Mouse (Mus musculus) myocyte (in vitro differentiated cells): ENCODE measurements around the gene Aph1b. TPM values are rescaled to one million over a fixed set of nuclear protein-coding genes. Genes with fewer than 3 reads are reported as not detected.
"Not testable (repeated sequence)": the region's sequence is repeated elsewhere in the genome, so short reads cannot be mapped to it uniquely, and the experiment has no call there.

Experiments used
- H3K27me3 ChIP-seq: one replicate; pipeline ENCODE4 v1.6.1; 2011; ENCODE audit not compliant: control insufficient read depth, insufficient read depth, insufficient read length
- H3K36me3 ChIP-seq: one replicate; pipeline ENCODE4 v1.6.1; 2011; ENCODE audit not compliant: control insufficient read depth, insufficient read depth
- H3K4me2 ChIP-seq: one replicate; pipeline ENCODE4 v1.6.1; 2011; ENCODE audit warnings: low read depth, control low read depth
- H3K4me3 ChIP-seq: one replicate; pipeline ENCODE4 v1.5.1; 2011; ENCODE audit warnings: mild to moderate bottlenecking, control low read depth, moderate library complexity
- H3K79me2 ChIP-seq: one replicate; pipeline ENCODE4 v1.6.1; 2011; ENCODE audit not compliant: control insufficient read depth, insufficient read depth
- H3ac ChIP-seq: one replicate; pipeline ENCODE4 v1.6.1; 2011; ENCODE audit not compliant: control insufficient read depth, insufficient read length
- CEBPB ChIP-seq: IDR thresholded peaks from 2 replicates; pipeline ENCODE4 v1.6.1; 2011; ENCODE audit warnings: mild to moderate bottlenecking, moderate library complexity; ENCODE audit not compliant: poor library complexity, insufficient read depth, severe bottlenecking
- E2F4 ChIP-seq: IDR thresholded peaks from one replicate; pipeline ENCODE4 v1.6.1; 2011; ENCODE audit warnings: mild to moderate bottlenecking, control low read depth, moderate library complexity; ENCODE audit not compliant: insufficient read depth
- MAX ChIP-seq: IDR thresholded peaks from one replicate; pipeline ENCODE4 v1.6.1; 2011; ENCODE audit warnings: low read depth, mild to moderate bottlenecking, control low read depth
- MYOD1 ChIP-seq, 3 experiments: IDR thresholded peaks; one replicate each; pipeline ENCODE4 v1.6.1; 2011; ENCODE audit warnings: control low read depth in 2 of 3, low read depth in 2 of 3, mild to moderate bottlenecking in 2 of 3, moderate library complexity in 1 of 3; ENCODE audit not compliant: insufficient read length in 2 of 3, control insufficient read depth in 1 of 3
- MYOG ChIP-seq, 3 experiments: IDR thresholded peaks; one replicate each; pipeline ENCODE4 v1.6.1; 2011; ENCODE audit warnings: control low read depth in 2 of 3, low read depth in 2 of 3, mild to moderate bottlenecking in 2 of 3; ENCODE audit not compliant: insufficient read length in 2 of 3, control insufficient read depth in 1 of 3, insufficient read depth in 1 of 3
- POLR2A ChIP-seq: IDR thresholded peaks from one replicate; pipeline ENCODE4 v1.6.1; 2011; ENCODE audit warnings: low read depth, mild to moderate bottlenecking, control low read depth, moderate library complexity; ENCODE audit not compliant: insufficient read length
- POLR2AphosphoS2 ChIP-seq: IDR thresholded peaks from one replicate; pipeline ENCODE4 v1.6.1; 2011; ENCODE audit warnings: low read depth, control low read depth; ENCODE audit not compliant: insufficient read length
- REST ChIP-seq: IDR thresholded peaks from one replicate; pipeline ENCODE4 v1.6.1; 2011; ENCODE audit warnings: mild to moderate bottlenecking, control low read depth, moderate library complexity; ENCODE audit not compliant: insufficient read depth, insufficient read length
- SRF ChIP-seq: IDR thresholded peaks from one replicate; pipeline ENCODE4 v1.6.1; 2011; ENCODE audit warnings: low read depth; ENCODE audit not compliant: control insufficient read depth, insufficient read length
- TCF12 ChIP-seq: IDR thresholded peaks from one replicate; pipeline ENCODE4 v1.6.1; 2011; ENCODE audit warnings: mild to moderate bottlenecking, control low read depth; ENCODE audit not compliant: poor library complexity, insufficient read depth, severe bottlenecking
- TCF3 ChIP-seq: IDR thresholded peaks from one replicate; pipeline ENCODE4 v1.6.1; 2011; ENCODE audit warnings: low read depth, control low read depth; ENCODE audit not compliant: insufficient read length
- USF1 ChIP-seq: IDR thresholded peaks from one replicate; pipeline ENCODE4 v1.6.1; 2011; ENCODE audit warnings: low read depth, mild to moderate bottlenecking, control low read depth, moderate library complexity
- polyA plus RNA-seq: library from polyadenylated mRNA; unstranded; fragments of >200 nt; fragmentation: generic; extraction: Trizol; gene quantifications from one replicate; pipeline ENCODE4 v1.2.1, GENCODE M21; 2012; ENCODE audit warnings: missing spikeins

The Aph1b gene
- polyA plus RNA-seq, 1 experiment, result 2.5 TPM

DNA sequence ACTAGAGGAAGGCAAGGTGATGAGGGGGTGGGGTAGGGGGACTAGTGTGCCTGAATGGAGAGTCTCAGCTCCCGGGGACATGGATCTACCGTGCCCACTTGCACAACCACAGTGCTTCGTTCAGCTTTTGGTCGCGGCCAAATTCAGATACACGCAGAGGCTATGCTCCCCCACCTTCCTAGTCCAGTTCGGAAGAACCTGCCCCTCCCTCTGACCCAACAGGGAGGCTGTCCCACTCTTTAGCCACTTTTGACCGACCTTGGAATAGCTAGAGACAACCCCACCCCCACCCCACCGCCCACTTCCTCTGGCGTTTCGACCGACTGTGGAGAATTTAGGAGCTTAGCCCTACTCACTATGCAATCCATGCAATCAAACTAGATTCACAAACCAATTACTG is 6.7 kb upstream of the Aph1b start:
- Histone ChIP-seq H3K79me2 (no peaks in the 10 kb centered on the region), H3ac (no peak overlapping the region), H3K4me3 (no peak overlapping the region), H3K27me3 (no peaks in the 10 kb centered on the region), H3K4me2 (no peak overlapping the region), H3K36me3 (no peaks in the 10 kb centered on the region)
- TF ChIP-seq TCF3, result no peak
- no peak for TF ChIP-seq TCF12
- TF ChIP-seq USF1, result no peak
- no peak for TF ChIP-seq MYOD1 (IDR thresholded peaks at IDR 0.05; ENCODE audit: control insufficient read depth in 1 of 3, insufficient read length in 2 of 3, low read depth in 2 of 3)
- no peak for TF ChIP-seq CEBPB
- no peak for TF ChIP-seq MYOG (IDR thresholded peaks at IDR 0.05; ENCODE audit: control insufficient read depth in 1 of 3, insufficient read depth in 1 of 3, insufficient read length in 2 of 3, low read depth in 2 of 3)
- TF ChIP-seq POLR2A, result no peak
- no peak for TF ChIP-seq POLR2AphosphoS2
- no peak for TF ChIP-seq REST
- TF ChIP-seq MAX, result no peak
- TF ChIP-seq E2F4, result no peak
- no peak for TF ChIP-seq SRF

DNA sequence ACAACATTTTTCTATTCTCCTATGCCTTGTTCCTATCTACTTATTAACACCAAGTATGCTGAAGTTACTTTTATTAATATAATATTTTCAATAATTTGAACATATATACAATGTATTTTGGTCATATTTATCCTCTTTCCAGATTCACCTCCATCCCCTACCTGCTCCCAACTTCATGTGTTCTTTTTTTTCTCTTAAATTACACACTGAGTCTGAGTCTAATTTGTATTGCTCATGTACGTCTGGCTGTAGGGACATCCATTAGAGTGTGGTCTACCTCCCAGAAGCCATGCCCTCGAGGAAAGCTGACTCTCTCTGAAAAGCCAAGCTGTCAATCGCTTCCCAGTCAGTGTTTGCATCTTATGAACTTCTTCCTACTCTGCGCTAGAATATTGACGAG is 1.4 kb upstream of the Aph1b start, which contains the start of gene Gm10647:
Gene Gm10647 (plus strand): TSS at position 301 of the 400 bp plus-strand sequence.
- no peaks in the 10 kb centered on the region for H3K36me3 ChIP-seq
- H3ac ChIP-seq, result peak within 1 kb of the TSS; percentile 4
- H3K79me2 ChIP-seq, result no peaks in the 10 kb centered on the region
- no peaks in the 10 kb centered on the region for H3K27me3 ChIP-seq
- peak within 1 kb of the TSS; percentile 46 for H3K4me3 ChIP-seq
- peak within 1 kb of the TSS; percentile 67 for H3K4me2 ChIP-seq
- TF ChIP-seq MAX (no peak), REST (no peak), E2F4 (no peak), TCF3 (no peak), POLR2A (no peak), MYOD1 (IDR thresholded peaks at IDR 0.05; ENCODE audit: control insufficient read depth in 1 of 3, insufficient read length in 2 of 3, low read depth in 2 of 3) (no peak), USF1 (no peak), SRF (no peak), TCF12 (no peak), MYOG (IDR thresholded peaks at IDR 0.05; ENCODE audit: control insufficient read depth in 1 of 3, insufficient read depth in 1 of 3, insufficient read length in 2 of 3, low read depth in 2 of 3) (no peak), CEBPB (no peak), POLR2AphosphoS2 (no peak)

DNA sequence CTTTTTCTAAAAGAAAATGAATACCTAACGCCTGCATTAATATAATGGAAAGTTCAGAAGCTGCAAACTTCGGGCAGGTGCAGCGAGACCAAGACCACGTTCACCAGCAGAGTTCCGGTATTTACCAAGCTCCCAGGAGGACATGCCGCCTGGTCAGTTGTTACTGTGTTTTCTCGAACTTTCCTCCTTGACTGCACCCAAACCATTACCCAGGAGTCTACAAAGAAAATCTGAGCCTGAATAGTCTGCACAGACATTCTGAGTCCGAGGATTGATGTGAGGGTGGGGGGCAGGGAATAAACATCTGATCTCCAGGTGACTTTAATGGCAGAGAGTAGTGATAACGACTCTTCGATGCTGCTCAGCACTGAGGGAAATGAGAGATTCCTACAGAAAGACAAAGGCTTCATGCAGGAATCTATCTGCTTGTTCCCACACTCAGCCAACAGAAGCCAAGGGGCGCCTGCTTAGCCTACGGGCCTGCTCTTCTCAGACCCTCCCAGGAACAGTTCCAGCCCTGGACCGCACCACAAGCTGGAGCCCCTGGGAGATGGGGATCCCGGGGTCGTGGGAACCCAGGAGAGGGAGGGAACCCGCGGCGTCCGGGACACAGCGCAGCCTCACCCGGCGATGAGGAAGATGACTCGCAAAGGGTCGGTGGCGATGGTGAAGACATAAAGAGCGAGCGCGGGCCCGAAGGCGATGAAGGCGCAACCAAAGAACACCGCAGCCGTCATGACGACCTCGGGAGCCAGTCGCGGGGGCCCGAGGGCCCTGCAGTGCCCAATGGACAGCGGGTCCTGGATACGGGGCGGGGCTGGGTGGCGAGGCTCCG is 444 bp downstream of the Aph1b start:
- TF ChIP-seq POLR2A, result peak; percentile 52
- no peak for TF ChIP-seq TCF3
- Histone ChIP-seq H3K4me3 (peak overlapping the region; percentile 46), H3K36me3 (peaks cover 3% of the 10 kb centered on the region)

DNA sequence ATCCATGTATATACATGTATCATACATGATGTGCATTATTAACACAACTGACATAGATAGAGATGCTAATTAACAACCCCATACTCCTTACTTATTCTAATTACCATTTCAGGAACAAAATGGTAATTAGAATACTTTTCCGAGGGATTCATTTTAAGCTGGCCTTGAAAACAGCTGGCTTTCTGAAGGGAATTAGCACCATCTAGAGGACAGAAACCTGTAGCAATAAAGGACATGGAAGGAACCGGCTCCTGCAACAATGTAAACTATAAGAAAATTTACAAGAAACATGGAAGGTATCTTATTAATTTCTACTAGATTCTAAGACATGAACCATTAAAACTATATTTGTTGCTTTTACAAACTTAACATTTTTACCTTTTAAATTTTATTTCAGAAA is 7.5 kb downstream of the Aph1b start:
- no peak overlapping the region for H3ac ChIP-seq
- H3K4me2 ChIP-seq, result no peak overlapping the region
- H3K4me3 ChIP-seq, result no peak overlapping the region
- H3K36me3 ChIP-seq, result peaks cover 3% of the 10 kb centered on the region
- no peaks in the 10 kb centered on the region for H3K27me3 ChIP-seq
- TF ChIP-seq SRF (no peak), POLR2A (no peak), E2F4 (no peak), USF1 (no peak), REST (no peak), MYOD1 (IDR thresholded peaks at IDR 0.05; ENCODE audit: control insufficient read depth in 1 of 3, insufficient read length in 2 of 3, low read depth in 2 of 3) (no peak), MYOG (IDR thresholded peaks at IDR 0.05; ENCODE audit: control insufficient read depth in 1 of 3, insufficient read depth in 1 of 3, insufficient read length in 2 of 3, low read depth in 2 of 3) (no peak), MAX (no peak)
- H3K79me2 ChIP-seq, result no peaks in the 10 kb centered on the region

More for the DNA sequence above, 444 bp downstream of the Aph1b start:
- H3K79me2 ChIP-seq, result no peaks in the 10 kb centered on the region
- H3K27me3 ChIP-seq, result no peaks in the 10 kb centered on the region
- H3ac ChIP-seq, result peak overlapping the region; percentile 4
- peak overlapping the region; percentile 98 for H3K4me2 ChIP-seq

DNA sequence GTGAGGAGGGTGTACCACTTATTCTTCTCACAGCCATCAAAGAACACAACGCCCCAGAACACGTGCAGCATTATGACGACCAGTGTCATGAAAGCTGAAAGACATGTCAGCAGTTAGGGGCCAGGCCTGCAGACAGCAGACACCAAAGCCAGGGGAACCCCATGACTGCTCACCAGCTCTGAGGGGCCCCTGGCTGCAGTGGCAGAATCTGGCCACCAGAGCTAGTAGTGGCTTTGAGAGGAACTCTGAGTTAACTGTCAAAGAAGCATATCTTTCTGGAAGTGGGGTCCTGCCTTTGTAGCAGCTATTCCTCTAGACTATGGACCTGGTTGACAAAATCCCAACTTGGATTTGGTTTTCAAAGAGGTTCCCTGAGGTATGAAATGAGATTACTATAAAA is 10.7 kb downstream of the Aph1b start:
- H3K36me3 ChIP-seq, H3K27me3 ChIP-seq, H3K4me2 ChIP-seq, H3K4me3 ChIP-seq, H3K79me2 ChIP-seq, H3ac ChIP-seq: not testable (repeated sequence)
